Mouse (Mus musculus) thymus, postnatal 4 days (tissue): ENCODE measurements around the gene Tecpr2.

Experiments
- DNase-seq: peaks from one replicate; pipeline ENCODE4 v3.0.0; 2021

The Tecpr2 gene

GRCm38 (mm10) chr12:110979808-110980207, 90.7 kb downstream of the Tecpr2 start:
- DNase-seq = no peak

- DNase-seq = no peak
Measured at GRCm38 (mm10) chr12:110981736-110982135, 92.7 kb downstream of the Tecpr2 start.

- no peak for DNase-seq
Measured at GRCm38 (mm10) chr12:110983083-110983482, 94.0 kb downstream of the Tecpr2 start.

DNA sequence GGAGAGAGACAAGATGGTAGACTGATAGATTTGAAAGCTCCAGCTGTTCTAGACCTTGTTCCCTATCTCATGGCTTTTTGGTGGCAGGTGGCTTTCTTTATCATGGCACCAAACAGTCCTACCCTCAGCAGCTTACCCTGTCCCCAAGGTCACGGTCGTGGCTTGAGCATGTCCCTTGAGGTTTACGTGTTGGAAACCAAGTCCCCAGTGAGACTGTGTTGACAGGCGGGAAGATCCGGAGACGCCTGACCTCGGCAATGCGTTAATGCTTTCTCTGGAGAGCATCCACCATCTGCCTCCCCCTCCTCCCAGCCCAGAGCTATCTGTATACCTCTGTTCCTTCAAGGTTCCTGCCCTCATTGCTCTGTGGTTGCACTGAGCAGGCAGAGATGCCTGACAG, 94.7 kb downstream of the Tecpr2 start:
- no peak for DNase-seq

GRCm38 (mm10) chr12:110984598-110984997, 95.5 kb downstream of the Tecpr2 start:
- no peak for DNase-seq

GRCm38 (mm10) chr12:110985141-110985540, 96.1 kb downstream of the Tecpr2 start:
- DNase-seq = no peak

DNA sequence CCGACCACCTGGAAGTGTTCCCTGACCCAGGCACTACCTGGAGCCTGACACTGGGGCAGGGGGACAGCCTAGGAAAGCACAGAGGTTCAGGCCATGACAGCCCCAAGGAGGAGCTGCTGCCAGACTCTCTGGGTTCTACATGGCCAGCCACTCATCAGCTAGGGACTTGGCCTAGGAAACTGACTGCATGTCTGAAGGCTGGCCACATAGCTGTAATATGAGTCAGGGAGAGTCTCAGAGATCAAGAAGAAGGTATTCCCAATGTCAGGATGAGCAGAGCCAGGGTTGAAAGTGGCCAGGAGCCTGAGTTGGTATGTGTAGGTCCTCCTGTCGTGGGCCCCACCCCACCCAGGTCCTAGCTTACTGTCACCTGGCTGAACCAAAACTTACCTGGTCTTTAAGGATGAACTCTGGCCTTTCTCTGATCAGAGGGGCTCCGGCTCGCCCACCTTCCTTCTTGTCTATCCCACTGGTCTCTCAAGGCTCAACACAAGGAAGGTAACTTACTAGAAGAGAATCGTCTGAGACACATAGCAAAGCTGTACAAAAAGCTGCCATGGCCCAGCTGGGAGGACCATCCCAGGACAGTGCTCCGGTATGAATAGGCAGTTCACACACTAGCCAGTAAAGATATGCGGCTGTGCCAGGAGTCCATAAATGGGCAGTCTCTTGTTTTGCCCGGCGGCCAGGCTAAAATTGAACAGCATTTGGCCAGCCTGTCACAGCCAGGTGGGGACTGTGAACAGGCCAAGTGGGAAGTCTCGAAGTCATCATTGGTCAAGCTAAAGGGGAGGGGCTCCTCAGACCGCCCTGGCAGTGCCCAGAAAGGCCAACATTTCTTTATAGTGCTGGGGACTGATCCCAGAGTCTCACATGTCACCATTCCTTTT, 97.7 kb downstream of the Tecpr2 start:
- no peak for DNase-seq

DNA sequence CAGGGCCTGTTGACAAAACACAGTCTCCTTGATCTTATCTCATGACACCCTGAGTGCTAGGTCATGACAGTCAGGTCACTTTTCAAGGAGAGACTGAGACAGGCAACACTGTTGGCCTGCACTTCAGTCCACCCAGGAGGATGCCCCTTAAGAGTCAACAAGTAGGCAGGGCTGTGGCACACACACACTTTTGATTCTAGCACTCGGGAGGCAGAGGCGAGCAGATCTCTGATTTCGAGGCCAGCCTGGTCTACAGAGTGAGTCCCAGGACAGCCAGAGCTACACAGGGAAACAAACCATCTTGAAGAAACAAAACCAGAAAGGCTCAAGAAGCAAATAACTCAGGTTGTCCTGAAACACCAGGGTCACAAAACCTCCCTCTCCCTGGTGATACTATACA, 100.3 kb downstream of the Tecpr2 start:
- no peak for DNase-seq

DNA sequence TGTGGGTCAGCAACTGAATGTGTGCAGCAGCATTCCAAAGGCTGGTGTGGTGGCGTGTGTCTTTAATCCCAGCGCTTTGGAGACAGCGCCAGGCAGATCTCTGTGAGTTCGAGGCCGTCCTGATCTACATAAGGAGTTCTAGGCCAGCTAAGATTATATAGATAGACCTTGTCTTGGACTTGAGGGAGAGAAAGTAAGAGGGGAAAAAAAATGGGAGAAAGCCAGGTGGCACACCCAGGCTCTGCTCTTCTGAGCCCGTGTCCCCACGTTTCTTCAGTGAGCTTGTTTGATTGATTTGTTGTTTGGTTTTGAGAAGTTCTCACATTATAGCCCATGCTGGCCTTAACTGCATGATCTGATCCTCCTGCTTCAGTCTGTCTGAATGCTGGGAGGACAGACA, 101.4 kb downstream of the Tecpr2 start:
- DNase-seq = no peak

GRCm38 (mm10) chr12:110991361-110992127, 102.5 kb downstream of the Tecpr2 start:
- peak; percentile 92 for DNase-seq

GRCm38 (mm10) chr12:110992128-110992553, 103.1 kb downstream of the Tecpr2 start:
- DNase-seq = peak; percentile 96

DNA sequence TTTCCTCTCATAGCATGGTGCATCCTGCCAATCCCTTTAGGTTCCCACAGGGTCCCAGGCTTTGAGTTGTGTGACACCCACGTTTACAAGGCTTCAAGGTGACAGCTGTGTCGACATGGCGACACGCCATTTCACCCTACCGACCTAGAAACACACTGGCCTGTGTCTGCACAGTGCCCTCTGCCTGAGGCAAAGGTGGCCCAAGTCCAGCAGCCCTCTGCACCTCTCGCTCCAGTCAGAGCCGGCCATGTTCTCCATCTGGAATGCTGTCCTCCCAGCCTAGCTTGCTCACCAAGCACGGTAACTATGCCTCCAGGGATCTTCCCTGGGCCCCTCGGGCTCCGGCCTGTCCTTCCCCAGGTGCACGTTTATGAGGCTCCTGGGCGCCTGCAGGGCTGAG, 103.7 kb downstream of the Tecpr2 start:
- DNase-seq = peak; percentile 26

- no peak for DNase-seq
Measured at GRCm38 (mm10) chr12:110993226-110993625, 104.2 kb downstream of the Tecpr2 start.

GRCm38 (mm10) chr12:110994666-110995065, 105.6 kb downstream of the Tecpr2 start:
- DNase-seq = peak; percentile 32

DNA sequence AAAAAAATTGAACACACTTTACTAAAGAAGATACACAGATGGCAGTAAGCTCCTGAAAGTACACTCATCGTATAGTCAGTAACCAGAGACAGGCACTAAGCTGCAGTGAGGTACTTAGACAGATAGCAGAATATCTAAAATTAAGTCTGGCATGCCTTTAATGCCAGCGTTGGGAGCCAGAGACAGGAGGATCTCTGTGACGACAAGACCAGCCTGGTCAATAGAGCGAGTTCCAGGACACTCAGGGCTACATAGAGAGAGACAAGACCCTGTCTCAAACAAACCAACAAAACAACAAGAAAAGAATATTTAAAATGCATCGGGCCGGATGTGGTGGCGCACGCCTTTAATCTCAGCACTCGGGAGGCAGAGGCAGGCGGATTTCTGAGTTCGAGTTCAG, 109.0 kb downstream of the Tecpr2 start:
- no peak for DNase-seq

- DNase-seq = no peak
Measured at GRCm38 (mm10) chr12:110999820-111000219, 110.8 kb downstream of the Tecpr2 start.

DNA sequence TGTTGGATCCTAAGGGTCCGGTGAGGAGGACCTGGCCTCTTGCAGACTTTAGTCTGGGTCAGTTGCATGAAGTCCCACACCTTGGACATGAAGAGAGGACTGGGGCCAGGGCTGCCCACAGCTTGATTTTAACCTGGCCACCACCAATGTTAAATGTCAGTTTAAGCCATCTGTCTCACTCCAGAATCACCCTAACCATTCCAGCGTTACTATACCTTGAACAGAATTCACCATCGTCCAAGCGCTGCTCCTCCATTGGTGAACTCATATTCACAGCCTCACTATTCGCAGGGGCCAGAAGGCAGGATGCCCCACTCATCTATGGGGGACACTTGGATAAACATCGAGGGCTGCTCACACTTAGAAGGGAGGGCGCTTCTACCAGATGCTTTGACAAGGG, 111.9 kb downstream of the Tecpr2 start:
- no peak for DNase-seq

- no peak for DNase-seq
Measured at GRCm38 (mm10) chr12:111004142-111004541, 115.1 kb downstream of the Tecpr2 start.

- DNase-seq = no peak
Measured at GRCm38 (mm10) chr12:111005803-111006202, 116.7 kb downstream of the Tecpr2 start.

- DNase-seq = no peak
Measured at GRCm38 (mm10) chr12:111006339-111006738, 117.3 kb downstream of the Tecpr2 start.

DNA sequence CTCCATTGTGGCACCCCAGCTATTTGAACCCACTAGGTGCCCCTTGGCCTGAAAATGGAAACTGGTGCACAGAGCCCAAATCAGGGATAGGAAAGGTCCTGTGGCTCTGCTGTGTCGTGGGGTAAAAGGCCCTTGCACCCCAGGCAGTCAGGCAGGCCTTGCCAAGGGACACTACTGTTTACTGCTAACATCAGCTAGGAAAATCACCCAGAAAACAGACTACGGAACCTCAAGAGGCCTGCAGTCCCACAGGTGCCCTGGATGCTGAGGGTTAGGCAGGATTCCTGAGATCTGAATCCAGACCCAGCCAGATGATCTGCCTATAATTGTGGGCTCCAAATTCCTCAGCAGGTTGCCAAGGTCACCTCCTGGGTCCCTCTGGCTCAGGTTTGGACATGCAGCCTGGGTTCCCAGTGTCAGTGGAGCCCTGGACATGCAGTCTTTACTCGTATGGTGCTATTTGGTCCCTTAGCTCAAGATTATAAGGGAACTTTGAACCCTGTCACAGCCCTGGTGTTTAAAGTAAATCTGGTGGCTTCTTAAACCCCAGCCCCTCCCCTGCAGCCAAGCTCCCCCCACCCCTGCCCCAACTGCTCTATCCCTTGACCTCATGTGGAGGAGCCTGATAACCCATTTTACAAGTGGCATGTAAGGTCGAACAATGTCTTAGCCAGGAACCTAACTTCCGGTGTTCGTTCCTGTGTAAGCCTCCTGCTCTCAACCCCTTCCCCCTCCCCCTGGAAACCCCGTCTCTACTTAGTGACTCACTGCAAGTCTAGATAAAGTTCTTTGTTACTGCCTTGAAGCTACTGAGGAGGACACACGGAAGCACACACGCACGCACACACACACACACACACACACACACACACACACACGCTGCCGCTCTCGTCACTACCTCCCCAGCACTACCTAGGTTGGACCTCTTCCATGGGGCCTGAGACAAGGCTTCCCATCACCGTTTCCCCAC, 118.4 kb downstream of the Tecpr2 start:
- peak; percentile 71 for DNase-seq
